Mouse (Mus musculus): ENCODE data around the gene Ubtd2. TPM values are rescaled to one million over a fixed set of nuclear protein-coding genes. Genes with fewer than 3 reads are reported as not detected.

Gene Ubtd2
- polyA plus RNA-seq, 1 experiment from 2014 or later: 88.8 TPM

GRCm38 (mm10) chr11:32549236-32549635, 94.1 kb downstream of the Ubtd2 start:
- Histone ChIP-seq H3K36me3 (no peaks in the 10 kb centered on the region), H3K27ac (0 out of 2 replicates have a peak overlapping the region, but pooled peaks have one; percentile 18), H3K27me3 (no peaks in the 10 kb centered on the region), H3K9me3 (no peaks in the 10 kb centered on the region), H3K4me1 (replicated peaks) (peaks cover 57% of the 10 kb centered on the region), H3K4me2 (no peak overlapping the region), H3K9ac (replicated peaks) (no peak overlapping the region), H3K4me3 (replicated peaks) (no peak overlapping the region)
- WGBS: 55% methylated on average over 6 of the region's 6 CpGs
- ATAC-seq (ENCODE audit: insufficient number of reproducible peaks, insufficient read depth, low FRiP score, low TSS enrichment, low read depth): no peak

GRCm38 (mm10) chr11:32550102-32550501, 94.9 kb downstream of the Ubtd2 start:
- H3K36me3 ChIP-seq: no peaks in the 10 kb centered on the region
- H3K27ac ChIP-seq: no peak overlapping the region
- no peak for ATAC-seq (ENCODE audit: insufficient number of reproducible peaks, insufficient read depth, low FRiP score, low TSS enrichment, low read depth)
- no peaks in the 10 kb centered on the region for H3K27me3 ChIP-seq
- 38% methylated on average over 4 of the region's 4 CpGs for WGBS
- H3K4me2 ChIP-seq: no peak overlapping the region
- no peaks in the 10 kb centered on the region for H3K9me3 ChIP-seq
- H3K4me1 ChIP-seq (replicated peaks): peaks cover 57% of the 10 kb centered on the region
- no peak overlapping the region for H3K9ac ChIP-seq (replicated peaks)
- H3K4me3 ChIP-seq (replicated peaks): no peak overlapping the region

GRCm38 (mm10) chr11:32551056-32551455, 95.9 kb downstream of the Ubtd2 start:
- no peaks in the 10 kb centered on the region for H3K9me3 ChIP-seq
- WGBS: 87% methylated on average over 4 of the region's 4 CpGs
- H3K27ac ChIP-seq: no peak overlapping the region
- H3K27me3 ChIP-seq: no peaks in the 10 kb centered on the region
- H3K4me3 ChIP-seq (replicated peaks): no peak overlapping the region
- no peak for ATAC-seq (ENCODE audit: insufficient number of reproducible peaks, insufficient read depth, low FRiP score, low TSS enrichment, low read depth)
- no peak overlapping the region for H3K4me2 ChIP-seq
- H3K4me1 ChIP-seq (replicated peaks): peaks cover 57% of the 10 kb centered on the region
- no peak overlapping the region for H3K9ac ChIP-seq (replicated peaks)
- H3K36me3 ChIP-seq: no peaks in the 10 kb centered on the region

GRCm38 (mm10) chr11:32551579-32552297, 96.6 kb downstream of the Ubtd2 start:
- ATAC-seq (ENCODE audit: insufficient number of reproducible peaks, insufficient read depth, low FRiP score, low TSS enrichment, low read depth): no peak
- Histone ChIP-seq H3K36me3 (no peaks in the 10 kb centered on the region), H3K27ac (peak overlapping the region; percentile 26; the same call in 1 of the 2 replicates), H3K4me3 (replicated peaks) (no peak overlapping the region), H3K9me3 (no peaks in the 10 kb centered on the region), H3K4me1 (replicated peaks) (peaks cover 60% of the 10 kb centered on the region), H3K9ac (replicated peaks) (no peak overlapping the region), H3K27me3 (no peaks in the 10 kb centered on the region), H3K4me2 (no peak overlapping the region)
- WGBS: 68% methylated on average over 12 of the region's 12 CpGs

- ATAC-seq (ENCODE audit: insufficient number of reproducible peaks, insufficient read depth, low FRiP score, low TSS enrichment, low read depth): no peak
- Histone ChIP-seq H3K9me3 (no peaks in the 10 kb centered on the region), H3K27ac (peak overlapping the region; percentile 26), H3K4me3 (replicated peaks) (no peak overlapping the region), H3K9ac (replicated peaks) (no peak overlapping the region), H3K27me3 (no peaks in the 10 kb centered on the region), H3K36me3 (no peaks in the 10 kb centered on the region), H3K4me1 (replicated peaks) (peaks cover 60% of the 10 kb centered on the region), H3K4me2 (no peak overlapping the region)
- WGBS: 57% methylated on average over 13 of the region's 13 CpGs
Measured at GRCm38 (mm10) chr11:32552401-32553090, 97.4 kb downstream of the Ubtd2 start.

GRCm38 (mm10) chr11:32553311-32554140, 98.4 kb downstream of the Ubtd2 start:
- H3K36me3 ChIP-seq: no peaks in the 10 kb centered on the region
- peak overlapping the region; percentile 26; the same call in 1 of the 2 replicates for H3K27ac ChIP-seq
- no peak overlapping the region for H3K4me3 ChIP-seq (replicated peaks)
- WGBS: 55% methylated on average over 14 of the region's 14 CpGs
- no peak overlapping the region for H3K9ac ChIP-seq (replicated peaks)
- no peaks in the 10 kb centered on the region for H3K9me3 ChIP-seq
- H3K4me1 ChIP-seq (replicated peaks): peaks cover 57% of the 10 kb centered on the region
- H3K27me3 ChIP-seq: no peaks in the 10 kb centered on the region
- ATAC-seq (ENCODE audit: insufficient number of reproducible peaks, insufficient read depth, low FRiP score, low TSS enrichment, low read depth): no peak
- no peak overlapping the region for H3K4me2 ChIP-seq

- peaks cover 56% of the 10 kb centered on the region for H3K4me1 ChIP-seq (replicated peaks)
- WGBS: 82% methylated on average over 14 of the region's 14 CpGs
Measured at GRCm38 (mm10) chr11:32554141-32555091, 99.2 kb downstream of the Ubtd2 start.

GRCm38 (mm10) chr11:32555103-32555689, 100.0 kb downstream of the Ubtd2 start:
- no peaks in the 10 kb centered on the region for H3K27me3 ChIP-seq
- H3K4me2 ChIP-seq: no peak overlapping the region
- H3K4me3 ChIP-seq (replicated peaks): no peak overlapping the region
- 87% methylated on average over 12 of the region's 12 CpGs for WGBS
- H3K9me3 ChIP-seq: no peaks in the 10 kb centered on the region
- H3K27ac ChIP-seq: no peak overlapping the region
- no peak overlapping the region for H3K9ac ChIP-seq (replicated peaks)
- no peaks in the 10 kb centered on the region for H3K36me3 ChIP-seq
- H3K4me1 ChIP-seq (replicated peaks): peaks cover 49% of the 10 kb centered on the region
- no peak for ATAC-seq (ENCODE audit: insufficient number of reproducible peaks, insufficient read depth, low FRiP score, low TSS enrichment, low read depth)

More at GRCm38 (mm10) chr11:32554141-32555091, 99.2 kb downstream of the Ubtd2 start:
- Histone ChIP-seq H3K4me3 (replicated peaks) (no peak overlapping the region), H3K36me3 (no peaks in the 10 kb centered on the region), H3K27ac (no peak overlapping the region), H3K4me2 (no peak overlapping the region), H3K9ac (replicated peaks) (no peak overlapping the region), H3K9me3 (no peaks in the 10 kb centered on the region), H3K27me3 (no peaks in the 10 kb centered on the region)
- ATAC-seq (ENCODE audit: insufficient number of reproducible peaks, insufficient read depth, low FRiP score, low TSS enrichment, low read depth): no peak

GRCm38 (mm10) chr11:32556333-32556990, 101.3 kb downstream of the Ubtd2 start:
- H3K27ac ChIP-seq: no peak overlapping the region
- WGBS: 80% methylated on average over 10 of the region's 10 CpGs
- no peak overlapping the region for H3K4me3 ChIP-seq (replicated peaks)
- H3K9ac ChIP-seq (replicated peaks): no peak overlapping the region
- H3K27me3 ChIP-seq: no peaks in the 10 kb centered on the region
- H3K36me3 ChIP-seq: no peaks in the 10 kb centered on the region
- H3K4me1 ChIP-seq (replicated peaks): peaks cover 37% of the 10 kb centered on the region
- ATAC-seq (ENCODE audit: insufficient number of reproducible peaks, insufficient read depth, low FRiP score, low TSS enrichment, low read depth): no peak
- no peak overlapping the region for H3K4me2 ChIP-seq
- H3K9me3 ChIP-seq: no peaks in the 10 kb centered on the region

- Histone ChIP-seq H3K27me3 (no peaks in the 10 kb centered on the region), H3K4me3 (replicated peaks) (no peak overlapping the region), H3K4me2 (no peak overlapping the region), H3K4me1 (replicated peaks) (peaks cover 21% of the 10 kb centered on the region), H3K9me3 (no peaks in the 10 kb centered on the region), H3K9ac (replicated peaks) (no peak overlapping the region), H3K27ac (no peak overlapping the region), H3K36me3 (no peaks in the 10 kb centered on the region)
- WGBS: 92% methylated on average over 4 of the region's 4 CpGs
- no peak for ATAC-seq (ENCODE audit: insufficient number of reproducible peaks, insufficient read depth, low FRiP score, low TSS enrichment, low read depth)
Measured at GRCm38 (mm10) chr11:32558026-32558425, 102.9 kb downstream of the Ubtd2 start.
